Mouse (Mus musculus): Measurements from ENCODE around the gene Rbm4b. TPM values are rescaled to one million over a fixed set of nuclear protein-coding genes. Genes with fewer than 3 reads are reported as not detected.
"Not testable (repeated sequence)": the region's sequence is repeated elsewhere in the genome, so short reads cannot be mapped to it uniquely, and the experiment has no call there.

The Rbm4b gene
- total RNA-seq, 2 experiments from 2014 or later: 17.4 to 20.2 TPM

GRCm38 (mm10) chr19:4745057-4745456, 11.2 kb upstream of the Rbm4b start:
- no peak for DNase-seq

- no peak for DNase-seq
Measured at GRCm38 (mm10) chr19:4745681-4746080, 10.6 kb upstream of the Rbm4b start.

- DNase-seq: no peak
Measured at GRCm38 (mm10) chr19:4746611-4747010, 9.7 kb upstream of the Rbm4b start.

GRCm38 (mm10) chr19:4747631-4748312, 8.5 kb upstream of the Rbm4b start:
- no peak for DNase-seq

GRCm38 (mm10) chr19:4748493-4748892, 7.8 kb upstream of the Rbm4b start:
- no peak for DNase-seq

GRCm38 (mm10) chr19:4749975-4750374, 6.3 kb upstream of the Rbm4b start:
- DNase-seq: no peak

GRCm38 (mm10) chr19:4755565-4756192, 618 bp upstream of the Rbm4b start:
- peak; percentile 86 to 89 for DNase-seq

GRCm38 (mm10) chr19:4756921-4757320, 624 bp downstream of the Rbm4b start:
- DNase-seq: no peak

- DNase-seq: not testable (repeated sequence)
Measured at GRCm38 (mm10) chr19:4760544-4760943, 4.2 kb downstream of the Rbm4b start.

GRCm38 (mm10) chr19:4762876-4763275, 6.6 kb downstream of the Rbm4b start:
- no peak for DNase-seq

- no peak for DNase-seq
Measured at GRCm38 (mm10) chr19:4767507-4768148, 11.3 kb downstream of the Rbm4b start.

GRCm38 (mm10) chr19:4772785-4773184, 16.5 kb downstream of the Rbm4b start:
- no peak for DNase-seq

- no peak for DNase-seq
Measured at GRCm38 (mm10) chr19:4782891-4783290, 26.6 kb downstream of the Rbm4b start.

- DNase-seq: no peak
Measured at GRCm38 (mm10) chr19:4785206-4785605, 28.9 kb downstream of the Rbm4b start.

- no peak for DNase-seq
Measured at GRCm38 (mm10) chr19:4786313-4786712, 30.0 kb downstream of the Rbm4b start.

- DNase-seq: no peak
Measured at GRCm38 (mm10) chr19:4793281-4793830, 37.1 kb downstream of the Rbm4b start.

- DNase-seq: peak; percentile 96 to 97
Measured at GRCm38 (mm10) chr19:4793831-4794422, 37.6 kb downstream of the Rbm4b start, which contains the start of gene Rbm4. TSS of gene Rbm4 (minus strand) at chr19:4793901.

GRCm38 (mm10) chr19:4795929-4796328, 39.6 kb downstream of the Rbm4b start:
- DNase-seq: no peak

- DNase-seq: no peak
Measured at GRCm38 (mm10) chr19:4797846-4798245, 41.5 kb downstream of the Rbm4b start.

- DNase-seq: no peak
Measured at GRCm38 (mm10) chr19:4799083-4799482, 42.8 kb downstream of the Rbm4b start.

GRCm38 (mm10) chr19:4802691-4803091, 46.4 kb downstream of the Rbm4b start:
- no peak for DNase-seq

GRCm38 (mm10) chr19:4803283-4803682, 47.0 kb downstream of the Rbm4b start:
- DNase-seq: no peak

- DNase-seq: no peak
Measured at GRCm38 (mm10) chr19:4810309-4810708, 54.0 kb downstream of the Rbm4b start.

Data from layer of hippocampus, postnatal 36 days (tissue).